Mouse (Mus musculus): ENCODE results near the gene Unc5cl. TPM values are rescaled to one million over a fixed set of nuclear protein-coding genes. Genes with fewer than 3 reads are reported as not detected.
A peak's percentile ranks its signal among the peaks of the same experiment; 100 is the strongest.
"Not testable (repeated sequence)": the region's sequence is repeated elsewhere in the genome, so short reads cannot be mapped to it uniquely, and the experiment has no call there.

Unc5cl gene
- polyA plus RNA-seq, 1 experiment, result 8.5 TPM

DNA sequence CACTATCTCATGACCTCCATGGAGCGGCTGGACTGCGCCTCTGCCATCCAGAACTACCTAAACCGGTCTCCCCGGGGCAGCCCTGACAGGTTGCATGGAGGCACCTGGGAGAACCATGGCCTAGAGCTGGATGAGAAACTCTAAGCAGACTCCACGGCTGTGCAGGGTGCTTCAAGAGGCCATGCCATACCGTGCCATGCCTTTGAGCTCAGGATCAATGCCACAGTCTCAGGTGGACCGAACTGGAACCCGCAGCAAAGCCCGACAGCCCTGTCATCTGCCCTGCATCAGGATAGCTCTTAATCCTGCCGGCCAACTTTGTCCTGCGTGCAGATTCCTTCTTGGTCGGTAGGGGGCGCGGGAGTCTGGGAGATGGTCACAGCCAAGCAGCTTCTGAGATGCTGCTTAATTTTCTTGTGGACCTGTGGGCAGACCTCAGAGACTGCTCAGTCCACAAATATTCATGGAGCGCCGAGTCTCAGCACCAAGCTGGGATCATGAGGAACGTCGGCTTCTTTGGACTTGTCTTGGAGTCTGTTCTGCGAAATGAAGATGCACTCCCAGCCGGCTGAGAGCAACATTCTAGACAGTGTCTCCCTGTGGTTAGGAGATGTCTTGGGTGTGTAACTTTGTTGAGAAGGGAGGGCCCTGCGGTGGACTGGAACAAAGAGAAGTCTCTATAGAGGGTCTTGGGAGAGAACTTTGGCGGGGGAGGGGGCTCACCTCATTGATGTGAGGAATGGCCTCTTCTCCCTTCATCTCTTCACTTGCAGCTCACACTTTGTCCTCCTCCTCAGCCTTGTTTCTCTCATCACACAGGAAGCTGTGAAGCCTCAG, 12.9 kb downstream of the Unc5cl start:
- H3K27ac ChIP-seq (ENCODE audit: insufficient read depth, low read length), result peak overlapping the region; percentile 53; the same call in 1 of the 2 replicates
- WGBS, result 20% methylated on average over 22 of the region's 22 CpGs
- no peak overlapping the region for H3K4me3 ChIP-seq (ENCODE audit: extremely low read depth, insufficient read depth, insufficient read length)
- peak; percentile 87 for TF ChIP-seq CTCF (IDR thresholded peaks at IDR 0.05; ENCODE audit: extremely low read depth, insufficient read depth, insufficient read length, insufficient replicate concordance)
- no peak for TF ChIP-seq POLR2A (IDR thresholded peaks at IDR 0.05; ENCODE audit: low read depth, low read length)
- no peaks in the 10 kb centered on the region for H3K27me3 ChIP-seq (ENCODE audit: control insufficient read depth, insufficient read depth, low read length)
- no peaks in the 10 kb centered on the region for H3K36me3 ChIP-seq (ENCODE audit: control insufficient read depth, insufficient read depth, low read length)
- H3K4me1 ChIP-seq (ENCODE audit: control insufficient read depth, insufficient read depth, insufficient read length), result no peaks in the 10 kb centered on the region; the same call in 1 of the 2 replicates
- DNase-seq (ENCODE audit: low read depth in 1 of 2, low spot score in 2 of 2), result peak; percentile 29 to 79

DNA sequence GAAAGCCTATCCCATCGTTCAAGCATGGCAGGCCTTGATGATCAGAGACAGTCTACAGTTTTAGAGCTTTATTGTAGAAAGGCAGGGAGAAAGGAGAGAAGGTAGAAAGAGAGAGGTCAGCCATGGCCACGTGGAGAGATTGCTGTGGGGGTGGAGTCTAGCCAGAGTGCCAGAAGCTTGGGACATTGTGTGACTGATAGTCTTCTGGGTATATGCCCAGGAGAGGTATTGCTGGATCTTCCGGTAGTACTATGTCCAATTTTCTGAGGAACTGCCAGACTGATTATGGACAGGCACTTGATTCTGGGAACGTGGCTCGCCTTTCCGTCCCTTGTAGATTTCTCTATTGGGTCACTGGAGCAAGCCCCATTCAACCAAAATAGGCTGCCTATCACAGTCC, 19.6 kb downstream of the Unc5cl start:
- H3K4me3 ChIP-seq (ENCODE audit: extremely low read depth, insufficient read depth, insufficient read length); H3K27ac ChIP-seq (ENCODE audit: insufficient read depth, low read length); H3K27me3 ChIP-seq (ENCODE audit: control insufficient read depth, insufficient read depth, low read length); DNase-seq (ENCODE audit: low read depth in 1 of 2, low spot score in 2 of 2); H3K36me3 ChIP-seq (ENCODE audit: control insufficient read depth, insufficient read depth, low read length); H3K4me1 ChIP-seq (ENCODE audit: control insufficient read depth, insufficient read depth, insufficient read length): not testable (repeated sequence)
- 86% methylated on average over 6 of the region's 6 CpGs for WGBS

DNA sequence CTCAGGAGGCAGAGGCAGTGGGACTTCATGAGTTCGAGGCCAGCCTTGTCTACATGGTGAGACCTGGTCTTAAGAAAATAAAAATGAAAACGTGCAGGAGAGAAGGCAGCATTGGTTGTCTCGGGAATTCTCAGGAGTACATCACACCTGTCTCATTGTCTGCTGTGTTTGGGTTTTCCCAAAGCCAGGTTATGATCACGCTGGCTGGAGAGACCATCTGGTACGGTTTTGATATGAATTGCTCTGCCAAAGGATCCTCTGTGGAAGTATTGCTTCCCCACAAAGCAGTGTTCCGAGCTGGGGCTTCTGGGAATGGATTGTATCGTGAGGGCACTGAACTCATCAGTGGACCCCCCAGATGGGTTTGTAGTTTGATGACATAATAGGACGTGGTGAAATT, 20.7 kb downstream of the Unc5cl start:
- H3K27ac ChIP-seq (ENCODE audit: insufficient read depth, low read length), result no peak overlapping the region
- WGBS, result 90% methylated on average over 8 of the region's 8 CpGs
- H3K36me3 ChIP-seq (ENCODE audit: control insufficient read depth, insufficient read depth, low read length), result no peaks in the 10 kb centered on the region
- TF ChIP-seq CTCF (IDR thresholded peaks at IDR 0.05; ENCODE audit: extremely low read depth, insufficient read depth, insufficient read length, insufficient replicate concordance), result no peak
- no peak for TF ChIP-seq POLR2A (IDR thresholded peaks at IDR 0.05; ENCODE audit: low read depth, low read length)
- no peak overlapping the region for H3K4me3 ChIP-seq (ENCODE audit: extremely low read depth, insufficient read depth, insufficient read length)
- DNase-seq (ENCODE audit: low read depth in 1 of 2, low spot score in 2 of 2), result no peak
- no peaks in the 10 kb centered on the region for H3K4me1 ChIP-seq (ENCODE audit: control insufficient read depth, insufficient read depth, insufficient read length)
- no peaks in the 10 kb centered on the region for H3K27me3 ChIP-seq (ENCODE audit: control insufficient read depth, insufficient read depth, low read length)

DNA sequence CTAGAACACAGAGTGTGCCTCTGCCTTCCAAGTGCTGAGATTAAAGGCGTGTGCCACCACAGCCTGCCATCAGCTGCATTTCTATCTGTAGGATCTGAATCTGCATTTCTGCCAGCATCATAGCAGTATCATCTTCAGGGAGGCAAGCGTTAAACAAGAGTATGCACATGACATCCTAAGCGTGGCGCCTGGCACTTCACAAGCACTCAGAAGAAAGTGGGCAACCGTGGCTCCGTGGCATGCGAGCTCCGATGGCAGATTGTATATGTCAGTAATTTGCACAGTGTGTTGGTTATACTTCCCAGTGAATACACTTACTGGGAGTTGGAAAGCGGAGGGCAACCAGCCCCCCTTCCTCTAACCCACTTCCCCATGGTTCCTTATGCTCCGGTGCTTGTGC, 25.3 kb downstream of the Unc5cl start:
- no peaks in the 10 kb centered on the region for H3K4me1 ChIP-seq (ENCODE audit: control insufficient read depth, insufficient read depth, insufficient read length)
- no peaks in the 10 kb centered on the region for H3K27me3 ChIP-seq (ENCODE audit: control insufficient read depth, insufficient read depth, low read length)
- no peak for TF ChIP-seq POLR2A (IDR thresholded peaks at IDR 0.05; ENCODE audit: low read depth, low read length)
- TF ChIP-seq CTCF (IDR thresholded peaks at IDR 0.05; ENCODE audit: extremely low read depth, insufficient read depth, insufficient read length, insufficient replicate concordance), result no peak
- H3K27ac ChIP-seq (ENCODE audit: insufficient read depth, low read length), result no peak overlapping the region
- H3K36me3 ChIP-seq (ENCODE audit: control insufficient read depth, insufficient read depth, low read length), result no peaks in the 10 kb centered on the region
- no peak overlapping the region for H3K4me3 ChIP-seq (ENCODE audit: extremely low read depth, insufficient read depth, insufficient read length)
- DNase-seq (ENCODE audit: low read depth in 1 of 2, low spot score in 2 of 2), result no peak
- WGBS, result 91% methylated on average over 10 of the region's 10 CpGs

DNA sequence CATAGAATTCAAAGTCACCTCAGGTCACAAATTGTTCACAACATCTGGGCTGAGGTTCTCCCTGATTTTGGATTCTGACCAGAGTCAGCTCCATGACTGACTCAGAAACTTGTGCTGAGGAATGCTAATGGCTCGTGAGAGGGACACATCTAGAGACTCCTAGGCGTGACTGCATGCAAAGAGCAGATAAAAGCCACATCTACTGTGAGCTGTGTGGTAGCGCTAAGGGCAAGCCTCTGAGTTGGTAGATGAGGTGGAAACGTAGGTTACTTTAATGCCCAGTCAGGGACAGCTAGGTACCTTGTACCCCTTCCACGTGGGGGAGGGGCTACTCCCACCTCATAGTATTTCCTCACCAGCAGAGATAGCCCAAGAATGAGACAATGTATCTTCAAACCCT, 29.1 kb downstream of the Unc5cl start:
- H3K27me3 ChIP-seq (ENCODE audit: control insufficient read depth, insufficient read depth, low read length), result no peaks in the 10 kb centered on the region
- 80% methylated on average over 5 of the region's 5 CpGs for WGBS
- H3K4me1 ChIP-seq (ENCODE audit: control insufficient read depth, insufficient read depth, insufficient read length), result no peaks in the 10 kb centered on the region
- no peak overlapping the region for H3K27ac ChIP-seq (ENCODE audit: insufficient read depth, low read length)
- no peaks in the 10 kb centered on the region for H3K36me3 ChIP-seq (ENCODE audit: control insufficient read depth, insufficient read depth, low read length)
- H3K4me3 ChIP-seq (ENCODE audit: extremely low read depth, insufficient read depth, insufficient read length), result no peak overlapping the region
- no peak for DNase-seq (ENCODE audit: low read depth in 1 of 2, low spot score in 2 of 2)
- TF ChIP-seq CTCF (IDR thresholded peaks at IDR 0.05; ENCODE audit: extremely low read depth, insufficient read depth, insufficient read length, insufficient replicate concordance), result no peak
- TF ChIP-seq POLR2A (IDR thresholded peaks at IDR 0.05; ENCODE audit: low read depth, low read length), result no peak

DNA sequence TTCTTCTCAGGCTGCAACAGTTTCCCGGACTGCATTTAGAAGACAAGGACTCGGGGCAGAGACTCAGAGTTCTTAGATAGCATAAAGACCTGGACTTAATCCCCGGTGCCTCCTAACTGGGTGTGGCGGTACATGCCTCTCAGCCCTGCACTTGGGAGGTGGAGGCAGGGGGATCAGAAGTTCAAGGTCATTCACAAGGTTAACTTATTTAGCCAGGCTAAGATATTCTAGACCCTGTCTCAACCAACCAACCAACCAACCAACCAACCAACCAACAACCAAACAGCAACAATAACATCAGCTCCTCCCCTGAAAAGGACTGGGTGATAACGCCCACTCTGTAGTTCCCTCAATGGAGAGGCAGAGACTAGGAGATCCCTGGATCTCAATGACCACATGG, 29.5 kb downstream of the Unc5cl start:
- no peak overlapping the region for H3K27ac ChIP-seq (ENCODE audit: insufficient read depth, low read length)

DNA sequence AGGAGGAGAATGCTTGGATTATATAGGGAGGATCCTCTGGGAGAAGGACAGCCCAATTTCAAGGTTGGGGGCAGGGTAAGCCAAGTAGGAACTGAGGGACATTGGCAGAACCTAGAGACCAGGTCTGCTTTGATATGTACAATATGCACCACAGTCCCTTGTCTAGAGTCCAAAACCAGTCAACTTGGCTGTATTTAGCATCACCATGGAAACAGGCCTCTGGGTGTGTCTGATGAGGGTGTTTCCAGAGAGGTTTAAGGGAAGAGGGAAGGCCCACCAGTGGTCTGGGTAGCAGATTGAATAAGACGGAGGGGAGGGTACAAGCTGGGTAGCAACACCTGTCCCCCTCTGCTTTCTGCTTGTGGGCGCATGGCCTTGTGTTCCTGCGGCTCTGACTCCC, 34.8 kb downstream of the Unc5cl start:
- 89% methylated on average over 3 of the region's 3 CpGs for WGBS
- Histone ChIP-seq H3K4me3 (ENCODE audit: extremely low read depth, insufficient read depth, insufficient read length) (no peak overlapping the region), H3K36me3 (ENCODE audit: control insufficient read depth, insufficient read depth, low read length) (no peaks in the 10 kb centered on the region), H3K27me3 (ENCODE audit: control insufficient read depth, insufficient read depth, low read length) (no peaks in the 10 kb centered on the region), H3K27ac (ENCODE audit: insufficient read depth, low read length) (no peak overlapping the region), H3K4me1 (ENCODE audit: control insufficient read depth, insufficient read depth, insufficient read length) (no peaks in the 10 kb centered on the region)
- DNase-seq (ENCODE audit: low read depth in 1 of 2, low spot score in 2 of 2), result no peak
- TF ChIP-seq POLR2A (IDR thresholded peaks at IDR 0.05; ENCODE audit: low read depth, low read length), result no peak

More for the DNA sequence above, 29.5 kb downstream of the Unc5cl start:
- no peaks in the 10 kb centered on the region for H3K4me1 ChIP-seq (ENCODE audit: control insufficient read depth, insufficient read depth, insufficient read length)
- H3K27me3 ChIP-seq (ENCODE audit: control insufficient read depth, insufficient read depth, low read length), result no peaks in the 10 kb centered on the region
- no peak for DNase-seq (ENCODE audit: low read depth in 1 of 2, low spot score in 2 of 2)
- no peak for TF ChIP-seq POLR2A (IDR thresholded peaks at IDR 0.05; ENCODE audit: low read depth, low read length)
- no peak overlapping the region for H3K4me3 ChIP-seq (ENCODE audit: extremely low read depth, insufficient read depth, insufficient read length)
- no peaks in the 10 kb centered on the region for H3K36me3 ChIP-seq (ENCODE audit: control insufficient read depth, insufficient read depth, low read length)
- WGBS, result 91% methylated on average over 5 of the region's 5 CpGs
